Mouse (Mus musculus): ENCODE results near the gene Tecpr1. TPM values are rescaled to one million over a fixed set of nuclear protein-coding genes. Genes with fewer than 3 reads are reported as not detected.

The Tecpr1 gene
- polyA plus RNA-seq, 1 experiment from 2014 or later = 35.7 TPM

GRCm38 (mm10) chr5:144226220-144226619 is 2.8 kb upstream of the Tecpr1 start:
- Histone ChIP-seq H3K27me3 (ENCODE audit: control insufficient read depth, insufficient read depth, low read length) (no peaks in the 10 kb centered on the region), H3K4me1 (ENCODE audit: control insufficient read depth, insufficient read depth, low read length) (peaks cover 14% of the 10 kb centered on the region), H3K27ac (ENCODE audit: low read depth, low read length) (no peak overlapping the region), H3K9me3 (ENCODE audit: control insufficient read depth, low read length) (no peaks in the 10 kb centered on the region), H3K4me2 (ENCODE audit: low read depth, low read length) (no peak overlapping the region), H3K36me3 (ENCODE audit: control insufficient read depth, insufficient read depth, low read length) (no peaks in the 10 kb centered on the region), H3K4me3 (ENCODE audit: low read depth, low read length) (no peak overlapping the region), H3K9ac (replicated peaks; ENCODE audit: low read depth, low read length) (no peak overlapping the region)
- 29% methylated on average over 11 of the region's 11 CpGs for WGBS
- no peak for ATAC-seq (ENCODE audit: low read depth)

DNA sequence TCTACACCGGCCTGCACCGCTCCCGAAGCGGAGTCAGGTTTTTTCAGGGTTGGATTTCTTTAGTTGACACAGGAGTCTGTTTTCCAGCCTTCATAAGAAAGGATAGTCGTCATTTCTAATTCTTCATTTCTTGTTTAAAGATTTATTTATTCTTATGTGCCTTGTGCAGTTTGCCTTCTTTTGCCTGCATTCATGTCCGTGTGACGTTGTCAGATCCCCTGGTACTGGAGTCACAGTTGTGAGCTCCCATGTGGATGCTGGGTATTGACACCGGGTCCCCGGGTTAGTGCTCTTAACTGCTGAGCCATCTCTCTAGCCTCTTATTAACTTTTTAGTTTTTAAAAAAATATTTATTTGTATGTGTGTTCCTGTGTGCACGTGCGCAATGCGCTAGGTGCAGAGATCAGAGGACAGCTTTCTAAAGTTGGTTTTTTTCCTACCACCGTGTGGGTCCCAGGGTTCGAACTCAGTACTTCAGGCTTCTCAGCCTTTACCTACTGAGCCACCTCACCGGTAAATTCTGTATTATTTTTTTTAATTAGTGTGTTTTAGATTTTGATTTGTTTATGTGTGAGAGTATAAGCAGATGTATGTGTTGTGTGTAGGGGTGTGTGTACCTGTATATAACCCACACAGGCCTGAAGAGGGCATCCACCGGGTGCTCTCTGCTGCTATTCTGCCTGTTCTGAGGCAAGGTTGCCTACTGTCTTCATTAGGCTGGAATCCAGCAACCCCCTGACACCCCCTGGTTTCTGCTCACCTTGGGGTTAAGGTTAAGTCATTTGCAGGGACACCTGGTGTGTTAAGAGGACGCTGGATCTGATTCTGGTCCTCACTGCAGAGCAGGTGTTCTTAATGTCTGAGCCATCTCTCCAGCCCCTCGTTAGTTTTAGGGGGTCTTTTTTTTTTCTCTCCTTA is 743 bp upstream of the Tecpr1 start:
- peak overlapping the region; percentile 83 for H3K4me2 ChIP-seq (ENCODE audit: low read depth, low read length)
- H3K36me3 ChIP-seq (ENCODE audit: control insufficient read depth, insufficient read depth, low read length) = no peaks in the 10 kb centered on the region
- WGBS = 26% methylated on average over 18 of the region's 18 CpGs
- peak overlapping the region; percentile 44 for H3K4me3 ChIP-seq (ENCODE audit: low read depth, low read length)
- peaks cover 14% of the 10 kb centered on the region for H3K4me1 ChIP-seq (ENCODE audit: control insufficient read depth, insufficient read depth, low read length)
- ATAC-seq (ENCODE audit: low read depth) = peak; percentile 50
- H3K9ac ChIP-seq (replicated peaks; ENCODE audit: low read depth, low read length) = peak overlapping the region; percentile 56
- no peaks in the 10 kb centered on the region for H3K27me3 ChIP-seq (ENCODE audit: control insufficient read depth, insufficient read depth, low read length)
- no peaks in the 10 kb centered on the region for H3K9me3 ChIP-seq (ENCODE audit: control insufficient read depth, low read length)
- H3K27ac ChIP-seq (ENCODE audit: low read depth, low read length) = peak overlapping the region; percentile 31

DNA sequence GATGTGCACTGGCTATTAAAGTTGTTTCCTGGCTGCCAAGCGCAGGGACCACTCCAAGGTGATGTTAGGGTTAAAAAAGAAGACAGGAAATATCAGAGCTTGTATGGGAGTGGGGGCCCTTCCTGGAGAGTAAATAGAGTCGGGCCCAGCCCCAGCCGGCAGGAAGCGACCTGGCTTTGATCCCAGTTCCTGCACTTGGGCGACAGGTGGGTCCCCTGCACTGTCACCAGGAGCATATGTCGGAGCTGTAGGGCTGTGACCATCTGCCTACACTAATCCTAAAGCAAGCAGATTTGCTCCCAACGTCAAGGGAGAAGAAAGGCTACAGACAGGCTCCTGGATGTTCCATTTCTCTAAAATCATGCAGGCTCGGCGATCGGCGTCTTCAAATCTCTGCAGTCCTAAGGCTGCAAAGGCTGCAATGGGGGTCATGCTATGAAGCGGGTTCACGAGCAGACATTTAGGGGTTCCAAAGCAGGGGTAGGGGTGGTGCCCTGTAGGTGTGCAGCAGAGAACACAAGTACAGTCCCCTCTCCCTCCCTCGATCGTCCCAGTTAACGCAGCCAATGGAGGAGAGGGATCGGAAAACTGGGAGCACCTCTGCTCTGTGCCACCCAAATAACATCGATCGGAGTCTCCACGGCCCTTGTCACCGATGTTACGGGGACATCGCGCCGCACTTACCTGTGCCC is 458 bp downstream of the Tecpr1 start:
- H3K36me3 ChIP-seq (ENCODE audit: control insufficient read depth, insufficient read depth, low read length) = no peaks in the 10 kb centered on the region
- H3K27ac ChIP-seq (ENCODE audit: low read depth, low read length) = peak overlapping the region; percentile 45
- no peaks in the 10 kb centered on the region for H3K27me3 ChIP-seq (ENCODE audit: control insufficient read depth, insufficient read depth, low read length)
- peaks cover 14% of the 10 kb centered on the region for H3K4me1 ChIP-seq (ENCODE audit: control insufficient read depth, insufficient read depth, low read length)
- peak overlapping the region; percentile 83 for H3K4me2 ChIP-seq (ENCODE audit: low read depth, low read length)
- H3K9me3 ChIP-seq (ENCODE audit: control insufficient read depth, low read length) = no peaks in the 10 kb centered on the region
- H3K9ac ChIP-seq (replicated peaks; ENCODE audit: low read depth, low read length) = peak overlapping the region; percentile 56
- ATAC-seq (ENCODE audit: low read depth) = peak; percentile 74; the same call in 1 of the 2 replicates
- WGBS = 5% methylated on average over 25 of the region's 25 CpGs
- H3K4me3 ChIP-seq (ENCODE audit: low read depth, low read length) = peak overlapping the region; percentile 44

GRCm38 (mm10) chr5:144221305-144221704 is 2.1 kb downstream of the Tecpr1 start:
- WGBS = 69% methylated on average over 4 of the region's 4 CpGs
- Histone ChIP-seq H3K27me3 (ENCODE audit: control insufficient read depth, insufficient read depth, low read length) (no peaks in the 10 kb centered on the region), H3K4me2 (ENCODE audit: low read depth, low read length) (no peak overlapping the region), H3K4me1 (ENCODE audit: control insufficient read depth, insufficient read depth, low read length) (peaks cover 14% of the 10 kb centered on the region), H3K4me3 (ENCODE audit: low read depth, low read length) (no peak overlapping the region), H3K36me3 (ENCODE audit: control insufficient read depth, insufficient read depth, low read length) (0 out of 2 replicates have a peak, but pooled peaks cover 1% of the 10 kb centered on the region), H3K9me3 (ENCODE audit: control insufficient read depth, low read length) (no peaks in the 10 kb centered on the region), H3K27ac (ENCODE audit: low read depth, low read length) (no peak overlapping the region), H3K9ac (replicated peaks; ENCODE audit: low read depth, low read length) (no peak overlapping the region)
- no peak for ATAC-seq (ENCODE audit: low read depth)

GRCm38 (mm10) chr5:144219936-144220335 is 3.5 kb downstream of the Tecpr1 start:
- Histone ChIP-seq H3K4me1 (ENCODE audit: control insufficient read depth, insufficient read depth, low read length) (peaks cover 14% of the 10 kb centered on the region), H3K36me3 (ENCODE audit: control insufficient read depth, insufficient read depth, low read length) (0 out of 2 replicates have a peak, but pooled peaks cover 7% of the 10 kb centered on the region), H3K9me3 (ENCODE audit: control insufficient read depth, low read length) (no peaks in the 10 kb centered on the region), H3K27ac (ENCODE audit: low read depth, low read length) (no peak overlapping the region), H3K27me3 (ENCODE audit: control insufficient read depth, insufficient read depth, low read length) (no peaks in the 10 kb centered on the region), H3K4me3 (ENCODE audit: low read depth, low read length) (no peak overlapping the region), H3K9ac (replicated peaks; ENCODE audit: low read depth, low read length) (no peak overlapping the region), H3K4me2 (ENCODE audit: low read depth, low read length) (no peak overlapping the region)
- WGBS = 94% methylated on average over 5 of the region's 5 CpGs
- no peak for ATAC-seq (ENCODE audit: low read depth)

- H3K9me3 ChIP-seq (ENCODE audit: control insufficient read depth, low read length) = no peaks in the 10 kb centered on the region
- no peak overlapping the region for H3K4me2 ChIP-seq (ENCODE audit: low read depth, low read length)
- no peak overlapping the region for H3K4me3 ChIP-seq (ENCODE audit: low read depth, low read length)
- H3K9ac ChIP-seq (replicated peaks; ENCODE audit: low read depth, low read length) = no peak overlapping the region
- H3K27me3 ChIP-seq (ENCODE audit: control insufficient read depth, insufficient read depth, low read length) = no peaks in the 10 kb centered on the region
- H3K27ac ChIP-seq (ENCODE audit: low read depth, low read length) = no peak overlapping the region
- ATAC-seq (ENCODE audit: low read depth) = no peak
- H3K4me1 ChIP-seq (ENCODE audit: control insufficient read depth, insufficient read depth, low read length) = peaks cover 12% of the 10 kb centered on the region
- 74% methylated on average over 12 of the region's 12 CpGs for WGBS
- H3K36me3 ChIP-seq (ENCODE audit: control insufficient read depth, insufficient read depth, low read length) = 0 out of 2 replicates have a peak, but pooled peaks cover 7% of the 10 kb centered on the region
Measured at GRCm38 (mm10) chr5:144219306-144219705, 4.1 kb downstream of the Tecpr1 start.

DNA sequence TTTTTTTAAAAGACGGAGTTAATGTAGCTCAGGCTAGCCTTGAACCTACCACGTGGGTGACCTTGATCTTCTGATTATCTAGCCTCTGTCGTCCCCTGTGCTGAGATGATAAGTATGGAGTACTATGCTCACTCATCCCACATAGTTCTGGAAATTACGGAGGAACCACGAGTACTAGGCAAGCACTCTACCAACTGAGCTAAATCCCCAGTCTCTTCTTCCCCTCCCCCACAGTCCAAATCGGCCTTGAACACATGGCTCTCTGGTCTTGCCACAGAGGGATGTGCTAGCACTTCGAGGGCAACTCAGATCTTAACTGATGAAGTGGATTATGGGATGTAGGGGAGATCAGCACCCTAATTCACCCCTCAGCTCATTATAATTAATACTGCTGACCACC is 5.4 kb downstream of the Tecpr1 start:
- no peak for ATAC-seq (ENCODE audit: low read depth)

DNA sequence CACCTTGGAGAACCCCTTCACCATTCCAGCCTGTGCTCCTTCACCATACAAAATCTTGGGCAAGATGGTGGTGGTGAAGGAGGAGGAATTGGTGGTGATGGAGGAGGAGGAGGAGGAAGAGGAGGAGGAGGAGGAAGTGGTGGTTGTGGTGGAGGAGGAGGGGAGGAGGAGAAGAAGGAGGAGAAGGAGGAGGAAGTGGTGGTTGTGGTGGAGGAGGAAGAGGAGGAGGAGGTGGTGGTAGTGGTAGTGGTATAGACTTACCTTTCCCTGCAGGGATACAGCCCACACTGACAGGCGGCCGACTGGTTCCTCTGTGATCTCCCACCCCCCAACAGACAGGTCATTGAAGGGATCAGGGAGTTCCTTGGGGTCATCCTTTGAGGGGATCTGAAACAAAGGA is 7.4 kb downstream of the Tecpr1 start:
- Histone ChIP-seq H3K9me3 (ENCODE audit: control insufficient read depth, low read length) (no peaks in the 10 kb centered on the region), H3K27me3 (ENCODE audit: control insufficient read depth, insufficient read depth, low read length) (no peaks in the 10 kb centered on the region), H3K36me3 (ENCODE audit: control insufficient read depth, insufficient read depth, low read length) (peaks cover 19% of the 10 kb centered on the region), H3K27ac (ENCODE audit: low read depth, low read length) (no peak overlapping the region), H3K9ac (replicated peaks; ENCODE audit: low read depth, low read length) (no peak overlapping the region), H3K4me3 (ENCODE audit: low read depth, low read length) (no peak overlapping the region), H3K4me2 (ENCODE audit: low read depth, low read length) (no peak overlapping the region), H3K4me1 (ENCODE audit: control insufficient read depth, insufficient read depth, low read length) (no peaks in the 10 kb centered on the region)
- 95% methylated on average over 2 of the region's 2 CpGs for WGBS
- ATAC-seq (ENCODE audit: low read depth) = no peak

More for the DNA sequence above, 5.4 kb downstream of the Tecpr1 start:
- no peaks in the 10 kb centered on the region for H3K27me3 ChIP-seq (ENCODE audit: control insufficient read depth, insufficient read depth, low read length)
- H3K4me1 ChIP-seq (ENCODE audit: control insufficient read depth, insufficient read depth, low read length) = peaks cover 9% of the 10 kb centered on the region; the same call in 1 of the 2 replicates
- H3K36me3 ChIP-seq (ENCODE audit: control insufficient read depth, insufficient read depth, low read length) = peaks cover 15% of the 10 kb centered on the region
- no peak overlapping the region for H3K9ac ChIP-seq (replicated peaks; ENCODE audit: low read depth, low read length)
- H3K27ac ChIP-seq (ENCODE audit: low read depth, low read length) = no peak overlapping the region
- no peak overlapping the region for H3K4me3 ChIP-seq (ENCODE audit: low read depth, low read length)
- no peaks in the 10 kb centered on the region for H3K9me3 ChIP-seq (ENCODE audit: control insufficient read depth, low read length)
- no peak overlapping the region for H3K4me2 ChIP-seq (ENCODE audit: low read depth, low read length)
- 93% methylated on average over 7 of the region's 7 CpGs for WGBS

GRCm38 (mm10) chr5:144214453-144214852 is 9.0 kb downstream of the Tecpr1 start:
- ATAC-seq (ENCODE audit: low read depth) = no peak
- Histone ChIP-seq H3K4me1 (ENCODE audit: control insufficient read depth, insufficient read depth, low read length) (no peaks in the 10 kb centered on the region), H3K27ac (ENCODE audit: low read depth, low read length) (no peak overlapping the region), H3K9ac (replicated peaks; ENCODE audit: low read depth, low read length) (no peak overlapping the region), H3K4me3 (ENCODE audit: low read depth, low read length) (no peak overlapping the region), H3K27me3 (ENCODE audit: control insufficient read depth, insufficient read depth, low read length) (no peaks in the 10 kb centered on the region), H3K9me3 (ENCODE audit: control insufficient read depth, low read length) (no peaks in the 10 kb centered on the region), H3K36me3 (ENCODE audit: control insufficient read depth, insufficient read depth, low read length) (peaks cover 25% of the 10 kb centered on the region), H3K4me2 (ENCODE audit: low read depth, low read length) (no peak overlapping the region)
- 37% methylated on average over 7 of the region's 7 CpGs for WGBS

All from neural tube, embryonic 14.5 days (tissue).